Mouse (Mus musculus) ES-E14 (cell line): Measurements from ENCODE around the gene Tyr.

Source experiments
- CHD2 ChIP-seq: IDR thresholded peaks from 2 replicates; pipeline ENCODE4 v1.6.1; 2014; ENCODE audit warnings: mild to moderate bottlenecking, low read depth, low read length, inconsistent platforms
- HCFC1 ChIP-seq: IDR thresholded peaks from 2 replicates; pipeline ENCODE4 v1.6.1; 2012; ENCODE audit warnings: low read length, inconsistent platforms, borderline replicate concordance; ENCODE audit not compliant: insufficient read depth
- MAFK ChIP-seq: IDR thresholded peaks from 2 replicates; pipeline ENCODE4 v1.6.1; 2014; ENCODE audit warnings: mild to moderate bottlenecking, low read depth, low read length, inconsistent platforms; ENCODE audit not compliant: insufficient read depth
- ZC3H11A ChIP-seq: IDR thresholded peaks from 2 replicates; pipeline ENCODE4 v1.6.1; 2012; ENCODE audit warnings: low read depth, mild to moderate bottlenecking, inconsistent platforms, low read length, borderline replicate concordance
- ZNF384 ChIP-seq: IDR thresholded peaks from 2 replicates; pipeline ENCODE4 v1.6.1; 2012; ENCODE audit warnings: low read depth, low read length, inconsistent platforms

DNA sequence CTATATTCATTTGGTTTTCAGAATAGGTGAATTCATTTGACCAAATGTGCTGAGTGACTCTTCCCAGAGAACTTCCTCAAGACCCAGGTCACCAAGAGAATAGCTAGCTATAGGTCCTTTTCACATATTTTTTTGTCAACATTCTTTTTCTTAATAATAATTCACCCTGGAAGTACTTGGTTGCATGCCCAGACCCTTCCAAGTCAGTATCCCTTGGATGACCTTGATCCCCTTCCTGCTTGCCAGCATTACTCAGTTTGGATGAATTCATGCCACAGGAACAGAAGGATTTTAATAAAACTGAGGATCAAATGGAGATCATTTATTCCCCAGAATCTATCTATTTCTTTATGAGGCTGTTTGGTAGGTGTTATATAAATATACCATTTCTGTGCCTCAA, 45.7 kb upstream of the Tyr start:
- no peak for TF ChIP-seq HCFC1
- no peak for TF ChIP-seq MAFK
- no peak for TF ChIP-seq ZNF384
- no peak for TF ChIP-seq ZC3H11A
- TF ChIP-seq CHD2: no peak
